Mouse (Mus musculus): ENCODE measurements around the gene AU040320. TPM values are rescaled to one million over a fixed set of nuclear protein-coding genes. Genes with fewer than 3 reads are reported as not detected.
A peak's percentile ranks its signal among the peaks of the same experiment; 100 is the strongest.

Gene AU040320
- polyA plus RNA-seq, 1 experiment, result 56.6 TPM

- no peaks in the 10 kb centered on the region; the same call in 1 of the 2 replicates for H3K36me3 ChIP-seq (ENCODE audit: control insufficient read depth, insufficient read depth, low read length)
- no peaks in the 10 kb centered on the region for H3K4me1 ChIP-seq (ENCODE audit: control insufficient read depth, insufficient read depth, low read length)
- H3K27ac ChIP-seq (ENCODE audit: insufficient read depth, low read depth, low read length), result no peak overlapping the region
- WGBS, result 93% methylated on average over 14 of the region's 14 CpGs
- no peak overlapping the region for H3K4me3 ChIP-seq (ENCODE audit: insufficient read depth, low read depth, low read length)
- no peak for TF ChIP-seq POLR2A (IDR thresholded peaks at IDR 0.05; ENCODE audit: low read depth, low read length)
- TF ChIP-seq CTCF (conservative IDR thresholded peaks at IDR 0.05; ENCODE audit: insufficient read depth, insufficient read length, low read depth, low read length), result no peak
- DNase-seq, result no peak
- H3K27me3 ChIP-seq (replicated peaks; ENCODE audit: control insufficient read depth, insufficient read depth, low read length), result no peaks in the 10 kb centered on the region
Measured at GRCm38 (mm10) chr4:126744831-126745230, 8.5 kb upstream of the AU040320 start.

- peak; percentile 52 for DNase-seq
- TF ChIP-seq CTCF (conservative IDR thresholded peaks at IDR 0.05; ENCODE audit: insufficient read depth, insufficient read length, low read depth, low read length), result peak; percentile 55
- TF ChIP-seq POLR2A (IDR thresholded peaks at IDR 0.05; ENCODE audit: low read depth, low read length), result no peak
- H3K36me3 ChIP-seq (ENCODE audit: control insufficient read depth, insufficient read depth, low read length), result no peaks in the 10 kb centered on the region; the same call in 1 of the 2 replicates
- no peaks in the 10 kb centered on the region for H3K27me3 ChIP-seq (replicated peaks; ENCODE audit: control insufficient read depth, insufficient read depth, low read length)
- H3K4me3 ChIP-seq (ENCODE audit: insufficient read depth, low read depth, low read length), result no peak overlapping the region
- no peak overlapping the region for H3K27ac ChIP-seq (ENCODE audit: insufficient read depth, low read depth, low read length)
- 51% methylated on average over 13 of the region's 13 CpGs for WGBS
- H3K4me1 ChIP-seq (ENCODE audit: control insufficient read depth, insufficient read depth, low read length), result no peaks in the 10 kb centered on the region
Measured at GRCm38 (mm10) chr4:126745506-126746193, 7.7 kb upstream of the AU040320 start.

GRCm38 (mm10) chr4:126746194-126746840, 7.0 kb upstream of the AU040320 start:
- no peaks in the 10 kb centered on the region for H3K27me3 ChIP-seq (replicated peaks; ENCODE audit: control insufficient read depth, insufficient read depth, low read length)
- no peaks in the 10 kb centered on the region for H3K4me1 ChIP-seq (ENCODE audit: control insufficient read depth, insufficient read depth, low read length)
- no peak overlapping the region for H3K4me3 ChIP-seq (ENCODE audit: insufficient read depth, low read depth, low read length)
- H3K36me3 ChIP-seq (ENCODE audit: control insufficient read depth, insufficient read depth, low read length), result no peaks in the 10 kb centered on the region; the same call in 1 of the 2 replicates
- no peak for DNase-seq
- TF ChIP-seq POLR2A (IDR thresholded peaks at IDR 0.05; ENCODE audit: low read depth, low read length) (no peak), CTCF (conservative IDR thresholded peaks at IDR 0.05; ENCODE audit: insufficient read depth, insufficient read length, low read depth, low read length) (no peak)
- 82% methylated on average over 10 of the region's 10 CpGs for WGBS
- H3K27ac ChIP-seq (ENCODE audit: insufficient read depth, low read depth, low read length), result no peak overlapping the region

GRCm38 (mm10) chr4:126748381-126748780, 5.0 kb upstream of the AU040320 start:
- no peak overlapping the region for H3K4me3 ChIP-seq (ENCODE audit: insufficient read depth, low read depth, low read length)
- H3K27ac ChIP-seq (ENCODE audit: insufficient read depth, low read depth, low read length), result no peak overlapping the region
- H3K27me3 ChIP-seq (replicated peaks; ENCODE audit: control insufficient read depth, insufficient read depth, low read length), result no peaks in the 10 kb centered on the region
- no peaks in the 10 kb centered on the region; the same call in 1 of the 2 replicates for H3K36me3 ChIP-seq (ENCODE audit: control insufficient read depth, insufficient read depth, low read length)
- H3K4me1 ChIP-seq (ENCODE audit: control insufficient read depth, insufficient read depth, low read length), result no peaks in the 10 kb centered on the region
- no peak for DNase-seq
- TF ChIP-seq POLR2A (IDR thresholded peaks at IDR 0.05; ENCODE audit: low read depth, low read length), result no peak
- no peak for TF ChIP-seq CTCF (conservative IDR thresholded peaks at IDR 0.05; ENCODE audit: insufficient read depth, insufficient read length, low read depth, low read length)
- 93% methylated on average over 8 of the region's 8 CpGs for WGBS

GRCm38 (mm10) chr4:126749553-126749952, 3.8 kb upstream of the AU040320 start:
- 91% methylated on average over 11 of the region's 11 CpGs for WGBS
- H3K36me3 ChIP-seq (ENCODE audit: control insufficient read depth, insufficient read depth, low read length), result no peaks in the 10 kb centered on the region; the same call in 1 of the 2 replicates
- TF ChIP-seq POLR2A (IDR thresholded peaks at IDR 0.05; ENCODE audit: low read depth, low read length) (no peak), CTCF (conservative IDR thresholded peaks at IDR 0.05; ENCODE audit: insufficient read depth, insufficient read length, low read depth, low read length) (no peak)
- no peaks in the 10 kb centered on the region for H3K27me3 ChIP-seq (replicated peaks; ENCODE audit: control insufficient read depth, insufficient read depth, low read length)
- no peak overlapping the region for H3K27ac ChIP-seq (ENCODE audit: insufficient read depth, low read depth, low read length)
- no peak overlapping the region for H3K4me3 ChIP-seq (ENCODE audit: insufficient read depth, low read depth, low read length)
- no peak for DNase-seq
- 0 out of 2 replicates have a peak, but pooled peaks cover 3% of the 10 kb centered on the region for H3K4me1 ChIP-seq (ENCODE audit: control insufficient read depth, insufficient read depth, low read length)

GRCm38 (mm10) chr4:126750046-126750683, 3.2 kb upstream of the AU040320 start:
- no peaks in the 10 kb centered on the region for H3K27me3 ChIP-seq (replicated peaks; ENCODE audit: control insufficient read depth, insufficient read depth, low read length)
- DNase-seq, result peak; percentile 28
- no peak overlapping the region for H3K27ac ChIP-seq (ENCODE audit: insufficient read depth, low read depth, low read length)
- TF ChIP-seq CTCF (conservative IDR thresholded peaks at IDR 0.05; ENCODE audit: insufficient read depth, insufficient read length, low read depth, low read length), result no peak
- TF ChIP-seq POLR2A (IDR thresholded peaks at IDR 0.05; ENCODE audit: low read depth, low read length), result no peak
- WGBS, result 79% methylated on average over 26 of the region's 26 CpGs
- H3K36me3 ChIP-seq (ENCODE audit: control insufficient read depth, insufficient read depth, low read length), result no peaks in the 10 kb centered on the region; the same call in 1 of the 2 replicates
- H3K4me1 ChIP-seq (ENCODE audit: control insufficient read depth, insufficient read depth, low read length), result 0 out of 2 replicates have a peak, but pooled peaks cover 3% of the 10 kb centered on the region
- H3K4me3 ChIP-seq (ENCODE audit: insufficient read depth, low read depth, low read length), result no peak overlapping the region
